Mouse (Mus musculus) gastrocnemius, postnatal 14 days (tissue): Measurements from ENCODE around the gene Qprt. TPM values are rescaled to one million over a fixed set of nuclear protein-coding genes. Genes with fewer than 3 reads are reported as not detected.
"Not testable (repeated sequence)": the region's sequence is repeated elsewhere in the genome, so short reads cannot be mapped to it uniquely, and the experiment has no call there.

Source experiments
- DNase-seq: peaks from one replicate; pipeline ENCODE4 v3.0.0; 2021; ENCODE audit warnings: mixed read lengths
- intact Hi-C: fragments of 180-260 bp; cut with DNase I; formaldehyde crosslinking; loops from one replicate; pipeline ENCODE4 v1.15.1; 2025; ENCODE audit warnings: low total_unique reads
- total RNA-seq, 2 experiments: library from RNA; stranded (reverse); gene quantifications; 2 replicates each; pipeline ENCODE4 v1.2.3; 2021

Qprt gene
- total RNA-seq, 2 experiments from 2014 or later = 0.97 to 1.4 TPM

DNA sequence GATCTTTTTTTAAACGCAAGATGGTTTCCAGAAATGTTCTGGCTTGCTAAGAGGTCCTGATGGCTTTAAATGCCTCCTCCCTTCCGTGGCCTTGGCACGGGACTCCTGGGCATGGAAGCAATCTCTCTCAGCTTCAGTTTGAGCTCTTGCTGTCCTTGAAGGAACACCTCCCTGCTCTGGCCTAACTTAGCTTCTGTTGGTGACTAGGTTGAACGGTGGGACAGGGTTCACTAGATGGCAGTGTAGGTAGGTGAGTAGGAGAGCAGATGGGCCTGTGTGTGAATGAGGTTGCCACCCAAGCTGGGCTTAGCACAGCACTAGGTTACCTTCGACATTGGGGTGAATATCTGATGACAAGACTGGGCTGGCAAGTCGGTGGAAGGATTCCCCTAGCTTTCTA lies 18.1 kb downstream of the Qprt start:
- DNase-seq = no peak
- intact Hi-C loops = loop anchor here (10.0 kb wide), 1 partner anchor 119 kb away; no protein-coding TSS in a partner anchor

DNA sequence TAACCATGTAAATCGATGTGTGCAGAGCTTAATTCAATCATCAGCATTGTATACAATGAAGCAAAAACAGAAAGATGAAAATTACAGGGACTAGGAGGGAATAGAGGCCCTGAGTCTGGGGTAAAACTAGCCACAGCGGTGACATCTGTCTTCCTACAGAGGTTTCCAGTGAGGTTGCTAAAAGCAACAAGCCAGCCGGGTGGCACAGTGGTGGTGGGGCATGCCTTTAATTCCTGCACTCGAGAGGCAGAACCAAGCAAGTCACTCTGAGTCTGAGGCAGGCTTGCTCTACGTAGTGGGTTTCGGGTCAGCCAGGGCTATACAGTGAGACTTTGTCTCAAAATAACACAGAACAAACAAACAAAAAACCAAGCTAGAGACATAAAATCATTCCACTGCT lies 19.9 kb downstream of the Qprt start:
- intact Hi-C loops = loop anchor here (10.0 kb wide), 1 partner anchor 117 kb away; no protein-coding TSS in a partner anchor
- no peak for DNase-seq

DNA sequence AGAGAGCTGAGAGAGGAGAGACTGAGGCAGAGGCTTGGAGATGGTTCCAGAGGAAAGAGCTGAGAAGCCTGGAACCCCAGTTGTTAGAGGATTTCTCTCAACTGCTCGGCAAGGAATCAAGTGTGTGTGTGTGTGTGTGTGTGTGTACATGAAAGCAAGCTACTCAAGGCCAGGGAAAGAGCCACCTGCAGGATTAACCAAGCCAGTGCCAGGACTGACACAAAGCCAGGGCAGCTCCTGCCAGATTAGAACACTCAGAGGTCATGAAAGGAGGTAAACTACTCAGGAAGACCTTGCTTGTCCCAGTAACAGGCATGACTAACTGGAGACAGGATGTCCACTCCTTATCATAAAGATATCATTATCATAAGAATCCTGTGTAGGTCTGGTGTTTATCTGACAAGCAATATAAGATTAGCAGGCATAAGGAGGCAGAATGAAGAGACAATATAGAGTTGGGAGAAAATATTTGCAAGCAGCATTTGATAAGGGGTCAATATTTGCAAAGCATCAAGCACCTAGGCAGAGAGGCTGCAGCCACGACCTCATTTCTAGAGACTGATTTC lies 20.5 kb downstream of the Qprt start:
- DNase-seq = no peak
- intact Hi-C loops = loop anchor here (10.0 kb wide), 1 partner anchor 117 kb away; no protein-coding TSS in a partner anchor

DNA sequence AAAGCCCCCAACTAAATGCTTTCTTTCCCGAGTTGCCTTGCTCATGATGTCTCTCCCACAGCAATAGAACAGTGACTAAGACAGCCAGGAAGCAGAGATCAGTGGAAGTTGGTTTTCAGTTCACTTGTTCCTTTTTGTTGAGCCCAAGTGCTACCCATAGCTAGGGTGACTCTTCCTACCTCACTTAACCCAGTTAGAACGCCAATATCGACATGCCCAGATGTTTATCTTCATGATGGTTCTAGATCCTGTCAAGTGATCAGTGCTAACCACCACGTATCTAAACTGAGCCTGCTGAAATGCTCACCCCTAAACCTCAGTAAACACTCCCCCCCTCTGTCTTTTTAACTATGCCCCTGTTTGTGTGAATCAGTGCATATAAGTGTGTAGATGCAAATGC lies 22.5 kb downstream of the Qprt start:
- no peak for DNase-seq
- intact Hi-C loops = no loop called here

DNA sequence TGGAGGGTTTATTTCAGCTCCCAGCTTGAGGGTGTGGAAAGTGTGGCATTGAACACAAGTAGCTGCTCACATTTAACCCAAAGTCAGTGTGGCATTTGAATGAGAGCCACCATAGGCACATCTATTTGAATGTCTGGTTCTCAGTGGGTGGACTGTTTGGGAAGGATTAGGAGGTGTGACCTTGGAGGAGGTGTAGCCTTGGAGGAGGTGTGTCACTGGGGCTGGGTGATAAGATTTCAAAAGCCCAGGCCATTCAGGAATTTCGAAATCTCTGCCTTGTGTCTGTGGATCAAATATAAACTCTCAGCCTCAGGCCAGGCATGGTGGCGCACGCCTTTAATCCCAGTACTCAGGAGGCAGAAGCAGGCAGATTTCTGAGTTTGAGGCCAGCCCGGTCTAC lies 23.1 kb downstream of the Qprt start:
- DNase-seq = no peak
- intact Hi-C loops = no loop called here

DNA sequence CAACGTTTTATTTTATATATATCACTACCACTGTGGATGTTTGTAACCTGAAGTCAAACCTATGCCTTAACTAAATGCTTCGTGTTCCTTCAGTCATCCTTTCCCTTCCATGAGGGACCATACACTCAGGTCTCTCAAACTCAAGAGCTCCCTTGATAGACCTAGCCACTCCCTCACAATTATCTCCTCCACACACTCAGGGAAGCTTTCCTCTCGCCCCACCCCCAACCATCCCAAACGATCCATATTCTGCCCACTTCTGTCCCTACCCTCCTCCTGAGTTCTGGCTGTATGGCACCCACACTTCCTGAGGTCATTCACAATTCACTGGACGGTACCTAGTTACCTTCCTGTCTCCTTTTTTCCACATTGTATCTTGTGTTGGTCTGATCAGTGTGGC lies 23.5 kb downstream of the Qprt start:
- intact Hi-C loops = no loop called here
- no peak for DNase-seq

DNA sequence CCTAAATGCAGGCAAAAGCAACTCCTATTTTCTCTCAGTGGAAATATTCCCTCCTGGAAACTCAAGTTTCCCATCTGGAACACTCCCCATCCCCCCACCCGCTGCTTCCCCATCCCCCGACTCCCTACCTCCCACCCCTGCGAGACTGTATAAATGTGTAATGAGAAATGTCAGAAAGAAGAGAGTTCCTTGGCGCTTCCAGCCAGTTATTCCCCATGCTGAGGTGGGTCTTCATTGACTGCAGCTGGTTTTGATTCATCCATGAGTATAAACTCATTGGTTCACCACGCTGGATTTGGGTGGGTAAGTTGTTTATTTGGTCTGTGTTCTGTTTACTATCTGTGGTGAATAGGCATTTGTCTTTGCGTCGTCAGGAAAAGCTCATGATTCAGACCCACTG lies 25.6 kb downstream of the Qprt start:
- intact Hi-C loops = no loop called here
- DNase-seq = no peak

DNA sequence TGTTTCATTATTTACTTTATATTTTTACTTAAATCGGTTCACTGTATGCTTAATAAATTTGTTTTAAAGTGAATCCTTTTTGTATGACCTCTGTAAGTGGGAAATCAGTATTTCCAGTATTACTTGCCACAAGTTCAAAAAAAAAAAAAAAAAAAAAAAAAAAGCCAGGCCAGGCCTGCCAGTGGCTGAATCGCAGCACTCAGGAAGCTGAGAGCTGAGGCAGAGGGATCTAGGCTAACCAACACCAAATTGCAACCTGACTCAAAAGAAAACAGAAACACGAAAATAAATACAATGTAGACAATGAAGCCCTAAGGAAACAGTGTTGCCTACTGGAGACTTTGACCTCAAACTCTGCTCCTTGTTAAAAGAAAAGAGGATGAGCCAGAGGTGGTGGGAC lies 28.1 kb downstream of the Qprt start:
- intact Hi-C loops = no loop called here
- no peak for DNase-seq

DNA sequence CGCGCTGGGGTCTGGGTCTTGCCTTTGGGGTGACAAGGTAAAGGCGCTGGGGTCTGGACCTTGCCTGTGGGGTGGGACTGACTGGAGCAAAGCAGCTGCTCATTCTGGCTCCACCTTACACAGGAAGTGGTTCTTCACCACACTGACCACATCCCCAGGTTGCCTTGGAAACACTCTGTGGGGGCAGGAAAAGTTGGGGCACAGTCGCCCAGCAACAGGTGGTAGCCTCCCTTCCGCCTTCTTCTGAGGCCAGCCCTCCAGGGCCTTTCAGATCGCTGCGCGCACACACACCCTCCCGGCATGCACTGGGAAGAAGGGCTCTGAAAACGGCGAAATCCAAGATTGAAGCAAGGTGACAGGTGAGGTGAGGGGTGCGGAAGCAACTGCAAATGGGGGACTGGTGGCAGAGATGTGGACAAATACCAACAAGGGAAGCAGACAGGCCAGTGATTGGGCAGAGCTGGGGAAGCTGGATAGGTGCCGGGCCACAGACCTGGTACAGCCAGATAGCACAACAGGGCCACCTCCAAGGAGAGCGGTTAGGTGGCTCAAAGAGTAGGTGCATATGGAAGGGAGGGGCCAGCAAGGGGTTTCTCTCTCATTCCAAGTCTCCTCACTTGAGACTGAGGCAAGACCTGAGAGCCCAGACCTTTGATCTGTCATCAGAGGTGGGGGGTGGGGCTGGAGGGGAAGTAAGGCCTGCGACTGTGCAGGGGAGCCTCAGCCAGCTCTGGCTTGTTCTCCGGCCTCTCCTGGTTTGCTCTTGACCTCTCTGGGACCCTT lies 30.7 kb downstream of the Qprt start, which contains the start of gene AI467606:
AI467606 (plus strand) TSS at position 246 of the 783 bp plus-strand sequence.
- intact Hi-C loops = no loop called here

DNA sequence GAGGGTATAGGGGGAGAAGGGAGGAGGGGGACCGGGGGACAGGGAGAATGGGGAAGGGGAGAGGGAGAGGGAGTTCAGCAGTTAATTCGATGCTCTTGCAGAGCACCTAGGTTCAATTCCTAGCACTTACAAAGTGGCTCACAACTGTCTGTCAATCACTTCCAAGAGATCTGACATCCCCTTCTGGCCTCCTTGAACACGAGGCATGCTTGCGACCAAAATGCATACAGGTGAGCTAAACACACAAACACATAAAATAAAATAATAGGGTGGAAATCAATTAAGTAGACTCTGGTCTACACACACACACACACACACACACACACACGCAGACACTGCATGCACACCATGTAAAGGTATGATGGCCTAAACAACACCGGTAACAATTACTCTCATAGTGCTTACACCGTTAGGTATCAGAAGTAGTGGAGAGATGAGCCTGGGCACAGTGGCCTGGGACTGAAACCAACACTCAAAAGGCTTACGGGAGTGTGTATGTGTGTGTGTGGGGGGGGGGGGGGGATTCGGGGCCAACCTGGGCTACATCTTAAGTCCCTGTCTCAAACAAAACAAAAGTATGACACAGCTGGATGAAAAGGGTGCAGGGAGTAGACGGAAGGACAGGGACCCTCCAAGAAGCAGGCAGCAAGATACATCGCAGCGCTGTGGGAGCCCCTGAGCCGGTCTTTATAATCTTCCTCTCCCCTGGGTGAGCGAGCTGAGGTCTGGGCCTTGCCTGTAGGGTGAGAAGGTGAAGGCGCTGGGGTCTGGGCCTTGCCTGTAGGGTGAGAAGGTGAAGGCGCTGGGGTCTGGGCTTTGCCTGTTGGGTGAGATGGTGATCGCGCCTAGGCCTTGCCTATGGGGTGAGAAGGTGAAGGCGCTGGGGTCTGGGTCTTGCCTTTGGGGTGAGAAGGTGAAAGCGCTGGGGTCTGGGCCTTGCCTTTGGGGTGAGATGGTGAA lies 31.6 kb downstream of the Qprt start:
- intact Hi-C loops = no loop called here
- DNase-seq = no peak

More for the DNA sequence above, 30.7 kb downstream of the Qprt start, which contains the start of gene AI467606:
- DNase-seq = no peak

DNA sequence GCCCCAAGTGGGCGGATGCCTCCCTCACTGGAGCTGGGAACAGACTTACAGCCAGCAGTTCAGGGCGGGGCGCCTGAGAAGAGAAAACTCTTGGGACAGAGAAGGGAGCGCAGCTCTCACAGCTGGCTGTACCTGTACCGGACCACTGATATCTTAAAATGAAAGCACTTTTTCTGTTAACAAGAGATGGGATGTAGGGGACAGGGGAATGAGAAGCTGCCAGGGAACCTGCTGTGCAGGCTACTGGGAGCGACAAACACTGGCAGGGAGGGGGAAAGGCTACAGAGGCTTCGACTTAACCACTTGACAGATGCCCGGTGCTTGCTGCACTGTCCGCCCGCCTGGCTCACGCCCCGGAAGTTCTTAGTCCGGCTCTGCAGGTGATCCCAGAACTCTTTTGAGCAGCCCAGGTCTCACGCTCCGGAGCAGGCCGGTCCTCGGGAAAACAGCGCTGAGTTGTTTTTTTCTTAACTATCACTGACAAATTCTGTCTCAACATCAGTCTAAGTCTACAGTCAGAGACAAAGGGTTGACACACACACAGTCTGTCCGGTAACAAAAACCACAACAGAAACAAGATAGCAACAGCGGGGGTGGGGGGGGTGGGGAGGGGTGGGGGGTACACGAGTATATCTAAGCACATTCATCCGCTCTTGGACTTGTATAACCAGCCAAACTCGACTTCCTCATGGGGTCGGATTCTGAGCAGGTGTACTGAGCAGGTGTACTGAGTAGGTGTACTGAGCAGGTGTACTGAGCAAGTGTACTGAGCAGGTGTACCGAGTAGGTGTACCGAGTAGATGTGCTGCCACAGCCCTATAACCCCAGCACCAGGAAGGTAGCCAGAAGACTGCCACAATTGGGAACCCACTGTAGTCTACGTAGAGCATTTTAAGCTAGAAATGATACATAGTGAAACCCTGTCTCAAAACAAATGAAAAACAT lies 32.9 kb downstream of the Qprt start:
- intact Hi-C loops = no loop called here
- DNase-seq = no peak

DNA sequence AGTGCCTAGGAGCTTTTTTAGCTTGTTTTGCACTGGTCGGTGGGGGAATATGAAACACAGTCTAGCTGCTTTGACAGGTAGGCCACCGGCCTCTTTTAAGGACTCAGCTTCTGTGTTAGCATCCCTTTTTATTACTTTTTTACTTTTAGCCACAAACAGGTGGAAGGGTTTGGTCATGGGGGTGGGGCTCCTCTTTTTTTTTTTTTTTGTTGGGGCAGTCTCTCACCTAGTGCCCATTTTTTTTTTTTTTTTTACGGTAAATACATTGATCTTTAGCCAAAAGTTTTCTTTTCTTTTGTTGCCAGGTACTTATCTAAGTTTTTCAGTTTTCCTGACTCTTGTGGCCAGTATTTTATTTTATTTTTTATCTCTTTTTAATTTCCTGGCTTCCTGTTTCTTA lies 33.9 kb downstream of the Qprt start:
- intact Hi-C loops = no loop called here
- DNase-seq = no peak

DNA sequence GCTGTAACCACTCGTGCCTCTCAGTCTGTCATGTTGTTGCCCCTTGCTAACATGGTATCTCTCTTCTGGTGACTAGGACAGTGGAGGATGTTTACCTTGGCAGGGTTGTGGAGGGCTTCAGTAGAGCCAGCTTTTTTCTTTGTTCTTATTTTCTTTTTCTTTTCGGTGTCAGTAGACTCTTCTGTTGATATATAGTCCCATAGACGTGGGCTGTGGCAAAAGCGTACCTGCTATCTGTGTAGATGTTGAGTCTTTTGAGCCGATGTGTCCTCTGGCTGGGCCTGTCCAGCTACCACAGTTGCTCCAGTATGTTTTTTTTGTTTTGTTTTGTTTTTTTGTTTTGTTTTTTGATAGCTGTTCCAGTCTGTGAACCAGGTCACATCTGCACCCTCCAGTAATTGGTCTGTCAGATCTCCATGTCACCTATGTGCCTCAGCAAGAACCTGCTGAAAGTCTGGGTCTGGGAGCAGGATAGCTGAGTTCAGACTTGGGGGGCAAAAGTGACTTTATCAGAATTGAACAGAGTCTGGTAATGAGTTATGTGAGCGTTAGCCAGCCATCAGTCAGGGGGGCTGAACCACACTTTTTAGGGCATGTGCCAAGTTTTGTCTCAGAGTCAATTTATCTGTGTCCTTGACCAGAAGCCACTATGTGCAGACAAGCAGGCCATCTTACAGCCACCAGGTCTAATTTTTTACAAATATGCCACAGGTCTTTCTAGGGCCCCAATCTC lies 34.6 kb downstream of the Qprt start, which contains the start of gene Zg16:
Zg16 (minus strand) TSS at position 51 of the 733 bp plus-strand sequence.
- intact Hi-C loops, DNase-seq: not testable (repeated sequence)

DNA sequence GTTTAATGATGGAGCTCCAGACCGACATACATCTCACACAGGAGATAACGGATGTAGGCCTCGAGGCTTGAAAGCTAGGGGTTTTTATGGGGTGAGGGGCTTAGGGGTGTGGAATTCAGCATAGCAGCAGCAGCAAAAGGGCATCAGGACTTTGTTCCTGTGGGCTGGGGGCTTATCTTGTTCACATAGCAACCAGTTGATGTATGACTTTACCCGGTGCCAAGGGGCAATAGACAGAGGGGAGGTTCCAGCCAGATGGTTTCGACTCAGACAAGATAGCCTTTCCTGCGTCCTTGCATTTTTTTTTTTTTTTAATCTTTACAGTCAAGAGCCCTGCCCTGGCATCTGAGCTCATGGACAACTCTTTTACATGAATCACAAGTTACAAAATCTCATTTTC lies 36.3 kb downstream of the Qprt start:
- DNase-seq, intact Hi-C loops: not testable (repeated sequence)

DNA sequence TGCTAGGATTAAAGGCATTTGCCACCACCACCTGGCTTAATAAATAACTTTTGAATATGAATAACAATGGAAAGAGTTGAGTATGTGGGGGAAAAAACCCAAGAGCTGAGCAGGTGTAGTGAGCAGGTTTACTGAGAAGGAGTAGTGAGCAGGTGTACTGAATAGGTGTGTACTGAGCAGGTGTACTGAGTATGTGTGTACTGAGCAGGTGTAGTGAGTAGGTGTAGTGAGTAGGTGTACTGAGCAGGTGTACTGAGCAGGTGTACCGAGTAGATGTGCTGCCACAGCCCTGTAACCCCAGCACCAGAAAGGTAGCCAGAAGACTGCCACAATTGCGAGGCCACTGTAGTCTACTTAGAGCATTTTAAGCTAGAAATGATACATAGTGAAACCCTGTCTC lies 37.2 kb downstream of the Qprt start:
- intact Hi-C loops = no loop called here
- DNase-seq = no peak

DNA sequence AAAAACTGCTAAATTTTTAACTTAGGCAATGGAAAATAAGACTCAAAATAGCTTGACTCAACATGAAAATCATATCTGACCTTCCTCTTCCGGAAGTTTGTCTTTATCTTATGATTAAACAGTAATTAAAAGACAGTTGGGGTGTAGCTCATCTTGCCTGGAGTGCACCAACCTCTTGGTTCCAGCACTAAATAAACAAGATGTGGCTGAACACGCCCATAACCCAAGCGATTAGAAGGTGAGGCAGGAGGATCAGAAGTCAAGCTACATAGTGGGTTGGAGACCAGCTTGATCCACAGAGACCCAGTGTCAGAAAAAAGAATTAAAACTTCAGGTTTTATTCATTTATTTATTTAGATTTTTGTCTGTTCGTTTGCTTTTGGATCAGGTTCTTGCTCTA lies 38.3 kb downstream of the Qprt start:
- intact Hi-C loops = no loop called here
- DNase-seq = no peak

DNA sequence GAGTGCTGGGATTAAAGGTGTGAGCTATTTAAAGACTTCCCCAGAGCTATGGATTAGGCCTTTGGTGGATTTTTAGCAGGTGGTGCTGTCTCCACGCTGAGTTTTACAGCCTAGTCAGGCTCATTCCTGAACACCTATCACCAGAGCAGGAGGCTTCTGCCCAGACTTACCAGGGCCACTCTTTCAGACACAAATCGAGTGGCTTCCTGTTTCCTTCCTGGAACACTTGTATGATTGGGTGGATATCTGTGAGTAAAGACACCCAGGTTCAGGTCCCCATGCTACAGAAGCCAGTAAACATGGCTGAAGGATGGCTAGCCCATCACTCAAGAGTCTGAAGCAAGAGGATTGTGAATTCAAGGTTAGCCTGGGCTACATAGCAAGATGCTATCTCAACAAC lies 39.0 kb downstream of the Qprt start:
- intact Hi-C loops = no loop called here
- DNase-seq = no peak

DNA sequence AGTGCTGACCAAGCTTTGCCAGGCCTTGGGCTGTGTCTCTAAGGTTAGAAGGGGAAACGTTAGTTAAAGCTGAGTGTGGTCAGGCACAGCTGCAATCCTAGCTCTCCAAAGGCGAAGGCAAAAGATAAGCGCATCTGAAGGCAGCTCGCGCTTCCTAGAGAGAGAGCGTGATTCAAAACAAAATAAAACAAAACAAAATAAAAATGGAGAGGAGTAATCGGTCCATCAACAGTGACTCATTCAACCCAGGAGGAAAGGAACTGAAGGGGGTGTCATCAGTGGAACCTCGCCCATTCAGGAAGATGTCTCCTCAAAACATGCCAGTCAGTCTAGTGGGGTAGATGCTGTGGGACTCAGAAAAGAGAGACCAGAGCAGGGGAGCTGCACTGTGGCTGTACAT lies 39.8 kb downstream of the Qprt start:
- intact Hi-C loops = no loop called here
- DNase-seq = no peak
